Mouse (Mus musculus) myocyte (in vitro differentiated cells): ENCODE measurements around the gene Ifi35. TPM values are rescaled to one million over a fixed set of nuclear protein-coding genes. Genes with fewer than 3 reads are reported as not detected.

ENCODE experiments used
- H3K27me3 ChIP-seq: one replicate; pipeline ENCODE4 v1.6.1; 2011; ENCODE audit not compliant: control insufficient read depth, insufficient read depth, insufficient read length
- H3K36me3 ChIP-seq: one replicate; pipeline ENCODE4 v1.6.1; 2011; ENCODE audit not compliant: control insufficient read depth, insufficient read depth
- H3K4me2 ChIP-seq: one replicate; pipeline ENCODE4 v1.6.1; 2011; ENCODE audit warnings: low read depth, control low read depth
- H3K4me3 ChIP-seq: one replicate; pipeline ENCODE4 v1.5.1; 2011; ENCODE audit warnings: mild to moderate bottlenecking, control low read depth, moderate library complexity
- H3K79me2 ChIP-seq: one replicate; pipeline ENCODE4 v1.6.1; 2011; ENCODE audit not compliant: control insufficient read depth, insufficient read depth
- H3ac ChIP-seq: one replicate; pipeline ENCODE4 v1.6.1; 2011; ENCODE audit not compliant: control insufficient read depth, insufficient read length
- CEBPB ChIP-seq: IDR thresholded peaks from 2 replicates; pipeline ENCODE4 v1.6.1; 2011; ENCODE audit warnings: mild to moderate bottlenecking, moderate library complexity; ENCODE audit not compliant: poor library complexity, insufficient read depth, severe bottlenecking
- E2F4 ChIP-seq: IDR thresholded peaks from one replicate; pipeline ENCODE4 v1.6.1; 2011; ENCODE audit warnings: mild to moderate bottlenecking, control low read depth, moderate library complexity; ENCODE audit not compliant: insufficient read depth
- MAX ChIP-seq: IDR thresholded peaks from one replicate; pipeline ENCODE4 v1.6.1; 2011; ENCODE audit warnings: low read depth, mild to moderate bottlenecking, control low read depth
- MYOD1 ChIP-seq, 3 experiments: IDR thresholded peaks; one replicate each; pipeline ENCODE4 v1.6.1; 2011; ENCODE audit warnings: control low read depth in 2 of 3, low read depth in 2 of 3, mild to moderate bottlenecking in 2 of 3, moderate library complexity in 1 of 3; ENCODE audit not compliant: insufficient read length in 2 of 3, control insufficient read depth in 1 of 3
- MYOG ChIP-seq, 3 experiments: IDR thresholded peaks; one replicate each; pipeline ENCODE4 v1.6.1; 2011; ENCODE audit warnings: control low read depth in 2 of 3, low read depth in 2 of 3, mild to moderate bottlenecking in 2 of 3; ENCODE audit not compliant: insufficient read length in 2 of 3, control insufficient read depth in 1 of 3, insufficient read depth in 1 of 3
- POLR2A ChIP-seq: IDR thresholded peaks from one replicate; pipeline ENCODE4 v1.6.1; 2011; ENCODE audit warnings: low read depth, mild to moderate bottlenecking, control low read depth, moderate library complexity; ENCODE audit not compliant: insufficient read length
- POLR2AphosphoS2 ChIP-seq: IDR thresholded peaks from one replicate; pipeline ENCODE4 v1.6.1; 2011; ENCODE audit warnings: low read depth, control low read depth; ENCODE audit not compliant: insufficient read length
- REST ChIP-seq: IDR thresholded peaks from one replicate; pipeline ENCODE4 v1.6.1; 2011; ENCODE audit warnings: mild to moderate bottlenecking, control low read depth, moderate library complexity; ENCODE audit not compliant: insufficient read depth, insufficient read length
- SRF ChIP-seq: IDR thresholded peaks from one replicate; pipeline ENCODE4 v1.6.1; 2011; ENCODE audit warnings: low read depth; ENCODE audit not compliant: control insufficient read depth, insufficient read length
- TCF12 ChIP-seq: IDR thresholded peaks from one replicate; pipeline ENCODE4 v1.6.1; 2011; ENCODE audit warnings: mild to moderate bottlenecking, control low read depth; ENCODE audit not compliant: poor library complexity, insufficient read depth, severe bottlenecking
- TCF3 ChIP-seq: IDR thresholded peaks from one replicate; pipeline ENCODE4 v1.6.1; 2011; ENCODE audit warnings: low read depth, control low read depth; ENCODE audit not compliant: insufficient read length
- USF1 ChIP-seq: IDR thresholded peaks from one replicate; pipeline ENCODE4 v1.6.1; 2011; ENCODE audit warnings: low read depth, mild to moderate bottlenecking, control low read depth, moderate library complexity
- polyA plus RNA-seq: library from polyadenylated mRNA; unstranded; fragments of >200 nt; fragmentation: generic; extraction: Trizol; gene quantifications from one replicate; pipeline ENCODE4 v1.2.1, GENCODE M21; 2012; ENCODE audit warnings: missing spikeins

The Ifi35 gene
- polyA plus RNA-seq, 1 experiment = 24.8 TPM

- H3K79me2 ChIP-seq = no peaks in the 10 kb centered on the region
- TF ChIP-seq SRF (no peak), E2F4 (no peak), POLR2AphosphoS2 (peak; percentile 41)
- peak overlapping the region; percentile 81 for H3K4me2 ChIP-seq
- no peak overlapping the region for H3ac ChIP-seq
- H3K27me3 ChIP-seq = no peaks in the 10 kb centered on the region
- peaks cover 9% of the 10 kb centered on the region for H3K36me3 ChIP-seq
- no peak overlapping the region for H3K4me3 ChIP-seq
Observed at GRCm38 (mm10) chr11:101454702-101455101, 6.5 kb downstream of the Ifi35 start.

DNA sequence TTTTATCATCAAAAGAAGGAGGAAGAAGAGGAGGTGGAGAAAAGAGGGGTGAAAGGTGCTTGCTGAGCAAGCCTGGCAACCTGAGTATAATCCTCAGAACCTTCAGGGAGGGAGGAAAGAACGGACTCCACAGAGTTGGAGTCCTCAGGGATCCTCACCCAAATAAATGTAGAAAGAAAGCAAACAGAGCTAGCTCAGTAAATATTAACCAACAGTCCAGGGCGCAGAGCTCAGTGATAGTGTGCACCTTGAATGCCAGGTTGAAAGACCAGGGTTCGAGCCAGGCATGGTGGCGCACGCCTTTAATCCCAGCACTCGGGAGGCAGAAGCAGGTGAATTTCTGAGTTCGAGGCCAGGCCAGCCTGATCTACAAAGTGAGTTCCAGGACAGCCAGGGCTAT, 7.4 kb downstream of the Ifi35 start:
- H3K27me3 ChIP-seq = no peaks in the 10 kb centered on the region
- H3ac ChIP-seq = no peak overlapping the region
- no peak overlapping the region for H3K4me3 ChIP-seq
- H3K79me2 ChIP-seq = no peaks in the 10 kb centered on the region
- peaks cover 16% of the 10 kb centered on the region for H3K36me3 ChIP-seq
- no peak for TF ChIP-seq USF1
- no peak for TF ChIP-seq E2F4
- TF ChIP-seq MYOD1 (IDR thresholded peaks at IDR 0.05; ENCODE audit: control insufficient read depth in 1 of 3, insufficient read length in 2 of 3, low read depth in 2 of 3) = no peak
- TF ChIP-seq TCF12 = no peak
- TF ChIP-seq POLR2A = no peak
- no peak for TF ChIP-seq CEBPB
- no peak for TF ChIP-seq TCF3
- no peak for TF ChIP-seq MYOG (IDR thresholded peaks at IDR 0.05; ENCODE audit: control insufficient read depth in 1 of 3, insufficient read depth in 1 of 3, insufficient read length in 2 of 3, low read depth in 2 of 3)
- TF ChIP-seq POLR2AphosphoS2 = no peak
- TF ChIP-seq SRF = no peak
- TF ChIP-seq REST = no peak
- no peak for TF ChIP-seq MAX
- H3K4me2 ChIP-seq = no peak overlapping the region

- TF ChIP-seq POLR2A = no peak
- no peak for TF ChIP-seq USF1
- TF ChIP-seq REST = no peak
- no peak overlapping the region for H3K4me3 ChIP-seq
- H3ac ChIP-seq = no peak overlapping the region
- H3K4me2 ChIP-seq = no peak overlapping the region
- H3K36me3 ChIP-seq = peaks cover 33% of the 10 kb centered on the region
- H3K27me3 ChIP-seq = no peaks in the 10 kb centered on the region
- H3K79me2 ChIP-seq = no peaks in the 10 kb centered on the region
Observed at GRCm38 (mm10) chr11:101457631-101458030, 9.4 kb downstream of the Ifi35 start.

DNA sequence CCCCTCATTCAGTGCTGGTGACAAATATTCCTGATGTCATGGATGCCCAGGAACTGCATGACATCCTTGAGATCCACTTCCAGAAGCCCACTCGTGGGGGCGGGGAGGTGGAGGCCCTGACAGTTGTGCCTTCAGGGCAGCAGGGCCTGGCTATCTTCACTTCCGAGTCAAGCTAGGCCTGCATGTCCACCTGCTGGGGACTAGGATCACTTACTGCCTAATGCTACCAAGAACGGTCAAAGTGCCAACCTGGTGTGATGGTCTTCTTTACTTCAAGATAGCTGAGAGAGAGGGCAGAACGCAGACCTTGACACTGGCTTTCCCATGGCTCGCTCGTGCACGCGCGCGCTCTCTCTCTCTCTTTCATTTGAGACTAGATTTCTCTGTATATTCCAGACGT, 10.0 kb downstream of the Ifi35 start:
- H3K36me3 ChIP-seq = peaks cover 33% of the 10 kb centered on the region
- no peak overlapping the region for H3K4me2 ChIP-seq
- H3K79me2 ChIP-seq = peaks cover 3% of the 10 kb centered on the region
- H3K27me3 ChIP-seq = no peaks in the 10 kb centered on the region
- no peak overlapping the region for H3ac ChIP-seq
- no peak for TF ChIP-seq E2F4
- no peak for TF ChIP-seq SRF
- no peak for TF ChIP-seq USF1
- TF ChIP-seq POLR2A = peak; percentile 17
- no peak overlapping the region for H3K4me3 ChIP-seq

DNA sequence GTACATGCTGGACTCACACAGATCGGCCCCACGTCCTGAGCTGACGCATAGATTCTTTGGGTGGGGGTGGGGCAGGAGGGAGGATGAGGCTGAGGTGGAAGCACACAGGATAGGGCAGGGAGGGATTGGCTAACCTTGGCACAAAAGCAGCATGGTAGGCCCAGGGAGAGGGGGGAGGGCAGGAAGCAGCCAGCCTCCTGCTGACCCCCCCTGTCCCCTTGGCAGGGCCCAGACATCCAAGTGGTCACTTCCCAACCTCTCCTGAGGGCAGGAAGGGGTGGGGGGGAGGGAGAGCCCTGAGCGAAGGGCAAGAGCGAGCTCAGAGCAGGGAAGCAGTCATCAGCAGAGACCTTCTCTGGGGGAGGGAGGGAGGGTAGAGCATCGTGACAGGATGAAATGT, 11.5 kb downstream of the Ifi35 start:
- Histone ChIP-seq H3K4me3 (no peak overlapping the region), H3K4me2 (no peak overlapping the region), H3K36me3 (peaks cover 33% of the 10 kb centered on the region), H3ac (no peak overlapping the region), H3K27me3 (no peaks in the 10 kb centered on the region), H3K79me2 (peaks cover 18% of the 10 kb centered on the region)
- TF ChIP-seq POLR2AphosphoS2 = peak; percentile 56
- no peak for TF ChIP-seq MYOG (IDR thresholded peaks at IDR 0.05; ENCODE audit: control insufficient read depth in 1 of 3, insufficient read depth in 1 of 3, insufficient read length in 2 of 3, low read depth in 2 of 3)

- no peak overlapping the region for H3K4me2 ChIP-seq
- H3K4me3 ChIP-seq = no peak overlapping the region
- H3K36me3 ChIP-seq = peaks cover 33% of the 10 kb centered on the region
- H3K79me2 ChIP-seq = peaks cover 20% of the 10 kb centered on the region
- TF ChIP-seq USF1 = no peak
- TF ChIP-seq REST = no peak
- no peak for TF ChIP-seq SRF
- no peak for TF ChIP-seq TCF3
- no peak for TF ChIP-seq POLR2AphosphoS2
- no peak for TF ChIP-seq MYOD1 (IDR thresholded peaks at IDR 0.05; ENCODE audit: control insufficient read depth in 1 of 3, insufficient read length in 2 of 3, low read depth in 2 of 3)
- TF ChIP-seq CEBPB = no peak
- no peak for TF ChIP-seq TCF12
- no peak for TF ChIP-seq MYOG (IDR thresholded peaks at IDR 0.05; ENCODE audit: control insufficient read depth in 1 of 3, insufficient read depth in 1 of 3, insufficient read length in 2 of 3, low read depth in 2 of 3)
- no peak for TF ChIP-seq E2F4
- TF ChIP-seq POLR2A = no peak
- TF ChIP-seq MAX = no peak
- H3ac ChIP-seq = no peak overlapping the region
- no peaks in the 10 kb centered on the region for H3K27me3 ChIP-seq
Observed at GRCm38 (mm10) chr11:101460321-101460720, 12.1 kb downstream of the Ifi35 start.
